In genomic region chr11:21996325-21996647, GRCm38 (mm10) we compare ENCODE assay signal across 9 mouse cellular contexts. TPM values are rescaled to one million over a fixed set of nuclear protein-coding genes. Genes with fewer than 3 reads are reported as not detected.
DNase-seq lines count a peak whose midpoint lies in the region; ATAC-seq and TF ChIP-seq lines count a peak whose summit lies in the region.
"Had no signal": no experiment of that assay in that cellular context is flagged by ENCODE, and none has a peak within 500 bp of the region (broad histone marks: within the 10 kb centered on the region; RNA-seq: fewer than 3 reads in every experiment).

No protein-coding gene starts in this region.

- 0% methylated on average over 13 of the region's 13 CpGs for WGBS in neural tube, embryonic 11.5 days
- WGBS in kidney, embryonic 16.5 days, result 3% methylated on average over 13 of the region's 13 CpGs
- 2% methylated on average over 13 of the region's 13 CpGs for WGBS in stomach, embryonic 14.5 days

- peak overlapping the region; percentile 14; the same call in 1 of the 2 replicates for H3K4me2 ChIP-seq in neural tube, embryonic 11.5 days (ENCODE audit: low read depth)
- H3K4me2 ChIP-seq in kidney, embryonic 16.5 days (replicated peaks; ENCODE audit: low read depth, low read length), result peak overlapping the region; percentile 47
- peak overlapping the region; percentile 19; the same call in 1 of the 2 replicates for H3K4me2 ChIP-seq in stomach, embryonic 14.5 days (replicated peaks; ENCODE audit: low read depth, low read length)

- no peak overlapping the region for H3K27ac ChIP-seq in gastrocnemius, adult 2 months
- H3K27ac ChIP-seq in neural tube, embryonic 11.5 days (ENCODE audit: low read depth, low read length), result no peak overlapping the region
- H3K27ac ChIP-seq in kidney, embryonic 16.5 days (ENCODE audit: low read length), result no peak overlapping the region
- H3K27ac ChIP-seq in stomach, embryonic 14.5 days (ENCODE audit: low read length), result no peak overlapping the region

- H3K4me1 ChIP-seq in neural tube, embryonic 11.5 days (ENCODE audit: control insufficient read depth, insufficient read depth, low read length), result peaks cover 4% of the 10 kb centered on the region; the same call in 1 of the 2 replicates
- peaks cover 19% of the 10 kb centered on the region for H3K4me1 ChIP-seq in kidney, embryonic 16.5 days (ENCODE audit: insufficient read depth, low read length)
- peaks cover 19% of the 10 kb centered on the region for H3K4me1 ChIP-seq in stomach, embryonic 14.5 days (ENCODE audit: control insufficient read depth, insufficient read depth, low read length)

- H3K9ac ChIP-seq in neural tube, embryonic 11.5 days (ENCODE audit: low read length), result no peak overlapping the region
- no peak overlapping the region for H3K9ac ChIP-seq in kidney, embryonic 16.5 days (replicated peaks; ENCODE audit: low read length)
- H3K9ac ChIP-seq in stomach, embryonic 14.5 days (replicated peaks; ENCODE audit: low read depth, low read length), result no peak overlapping the region

- H3K4me3 ChIP-seq in gastrocnemius, adult 2 months, result peak overlapping the region; percentile 62
- H3K4me3 ChIP-seq in neural tube, embryonic 11.5 days (ENCODE audit: low read depth, low read length), result no peak overlapping the region
- H3K4me3 ChIP-seq in kidney, embryonic 16.5 days (ENCODE audit: low read length), result peak overlapping the region; percentile 40
- H3K4me3 ChIP-seq in stomach, embryonic 14.5 days (ENCODE audit: low read depth, low read length), result peak overlapping the region; percentile 17; the same call in 1 of the 2 replicates

- peaks cover 94% of the 10 kb centered on the region for H3K27me3 ChIP-seq in neural tube, embryonic 11.5 days (ENCODE audit: control insufficient read depth, insufficient read depth, low read length)
- H3K27me3 ChIP-seq in kidney, embryonic 16.5 days (ENCODE audit: insufficient read depth, low read length), result peaks cover 92% of the 10 kb centered on the region
- peaks cover 58% of the 10 kb centered on the region for H3K27me3 ChIP-seq in stomach, embryonic 14.5 days (ENCODE audit: control insufficient read depth, insufficient read depth, low read length)

- no peak; the same call in 1 of the 2 replicates for ATAC-seq in neural tube, embryonic 11.5 days (ENCODE audit: insufficient read depth, low FRiP score, low TSS enrichment)
- peak; percentile 16; the same call in 1 of the 2 replicates for ATAC-seq in kidney, embryonic 16.5 days (ENCODE audit: low FRiP score, low TSS enrichment)
- ATAC-seq in stomach, embryonic 14.5 days (ENCODE audit: insufficient number of reproducible peaks, insufficient read depth, low FRiP score, low read depth), result no peak
- ATAC-seq: inflammation-experienced regulatory T-cells, adult 6 months had no signal

- TF ChIP-seq CTCF in gastrocnemius, adult 2 months (IDR thresholded peaks at IDR 0.05), result no peak

- intact Hi-C loops in gastrocnemius, adult 2 months (cut with DNase I), result no loop called here
- intact Hi-C loops in heart, postnatal 25 days (cut with DNase I), result loop anchor here (10.0 kb wide), 1 partner anchor 289 kb away; no protein-coding TSS in a partner anchor

- H3K9me3 ChIP-seq in neural tube, embryonic 11.5 days (ENCODE audit: control insufficient read depth, low read length), result no peaks in the 10 kb centered on the region
- no peaks in the 10 kb centered on the region for H3K9me3 ChIP-seq in kidney, embryonic 16.5 days (ENCODE audit: low read length)
- H3K9me3 ChIP-seq in stomach, embryonic 14.5 days (ENCODE audit: control insufficient read depth, low read depth, low read length), result no peaks in the 10 kb centered on the region

- no peak for DNase-seq in gastrocnemius, adult 2 months
- no peak for DNase-seq in gastrocnemius, postnatal 10 days
- DNase-seq in neural tube, embryonic 11.5 days (ENCODE audit: low spot score), result no peak
- no peak for DNase-seq in neural tube, embryonic 10.5 days (ENCODE audit: extremely low spot score, low spot score)
- no peak for DNase-seq in spleen, postnatal 4 days (ENCODE audit: low spot score in 2 of 2)
- no peak for DNase-seq in heart, postnatal 25 days (ENCODE audit: low spot score)

- H3K36me3 ChIP-seq in neural tube, embryonic 11.5 days (ENCODE audit: control insufficient read depth, insufficient read depth, low read length), result no peaks in the 10 kb centered on the region
- no peaks in the 10 kb centered on the region for H3K36me3 ChIP-seq in kidney, embryonic 16.5 days (ENCODE audit: insufficient read depth, low read length)
- no peaks in the 10 kb centered on the region for H3K36me3 ChIP-seq in stomach, embryonic 14.5 days (ENCODE audit: control insufficient read depth, insufficient read depth, low read length)

RNA-seq across cellular contexts. Expression of gene Otx1, which starts 6.4 kb away (rescaled TPM):
- total RNA-seq in gastrocnemius, adult 2 months (2021), result not detected
- not detected for total RNA-seq in gastrocnemius, postnatal 10 days (2021)
- not detected in 2 replicates for polyA plus RNA-seq in neural tube, embryonic 11.5 days (2014; fragmentation: Nextera tagmentation; extraction: Ambion mirVana)
- not detected in 2 replicates for polyA plus RNA-seq in kidney, embryonic 16.5 days (2015; fragmentation: Nextera tagmentation; extraction: Ambion mirVana)
- polyA plus RNA-seq in stomach, embryonic 14.5 days (2014; fragmentation: Nextera tagmentation; extraction: Ambion mirVana), result 0.09 and 0.17 TPM in 2 replicates
- not detected for total RNA-seq in heart, postnatal 25 days (2021)
- polyA plus RNA-seq: inflammation-experienced regulatory T-cells, adult 6 months had no signal
